Mouse (Mus musculus) CH12.LX (cell line): ENCODE data around the gene Slc16a4.

ENCODE experiments used
- CHD2 ChIP-seq: IDR thresholded peaks from 2 replicates; pipeline ENCODE4 v1.6.1; 2011; ENCODE audit warnings: low read length, improper control_type of control experiment
- CTCF ChIP-seq, 2 experiments: IDR thresholded peaks in 1 of 2; conservative IDR thresholded peaks in 1 of 2; 2 replicates each; pipeline ENCODE4 v1.5.1; 2011 to 2012; ENCODE audit warnings: low read depth in 2 of 2, low read length in 2 of 2, improper control_type of control experiment in 1 of 2, inconsistent platforms in 1 of 2, mild to moderate bottlenecking in 1 of 2, moderate library complexity in 1 of 2
- E2F4 ChIP-seq: IDR thresholded peaks from 2 replicates; pipeline ENCODE4 v1.6.1; 2011; ENCODE audit warnings: low read depth, low read length, improper control_type of control experiment; ENCODE audit not compliant: insufficient replicate concordance
- EP300 ChIP-seq: IDR thresholded peaks from 2 replicates; pipeline ENCODE4 v1.6.1; 2011; ENCODE audit warnings: low read length, improper control_type of control experiment
- MAFK ChIP-seq: IDR thresholded peaks from 2 replicates; pipeline ENCODE4 v1.6.1; 2011; ENCODE audit warnings: low read length, improper control_type of control experiment; ENCODE audit not compliant: insufficient replicate concordance
- MEF2A ChIP-seq: IDR thresholded peaks from 2 replicates; pipeline ENCODE4 v1.6.1; 2014; ENCODE audit warnings: low read depth, mild to moderate bottlenecking, inconsistent platforms, low read length, improper control_type of control experiment, borderline replicate concordance
- MYC ChIP-seq: IDR thresholded peaks from 2 replicates; pipeline ENCODE4 v1.6.1; 2011; ENCODE audit warnings: low read depth, mild to moderate bottlenecking, improper control_type of control experiment, low read length
- NELFE ChIP-seq: IDR thresholded peaks from 2 replicates; pipeline ENCODE4 v1.6.1; 2011; ENCODE audit warnings: low read depth, low read length, improper control_type of control experiment
- POLR2A ChIP-seq: IDR thresholded peaks from 2 replicates; pipeline ENCODE4 v1.6.1; 2011; ENCODE audit warnings: low read depth, mild to moderate bottlenecking, improper control_type of control experiment, low read length
- POLR2AphosphoS2 ChIP-seq: IDR thresholded peaks from 2 replicates; pipeline ENCODE4 v1.6.1; 2011; ENCODE audit warnings: low read depth, low read length, improper control_type of control experiment
- USF1 ChIP-seq: IDR thresholded peaks from 2 replicates; pipeline ENCODE4 v1.6.1; 2014; ENCODE audit warnings: low read depth, mild to moderate bottlenecking, inconsistent platforms, low read length, improper control_type of control experiment
- USF2 ChIP-seq: conservative IDR thresholded peaks from 2 replicates; pipeline ENCODE4 v1.6.1; 2011; ENCODE audit warnings: low read depth, low read length, improper control_type of control experiment
- ZC3H11A ChIP-seq: IDR thresholded peaks from 2 replicates; pipeline ENCODE4 v1.6.1; 2012; ENCODE audit warnings: low read depth, mild to moderate bottlenecking, inconsistent platforms, low read length, improper control_type of control experiment
- ZNF384 ChIP-seq: IDR thresholded peaks from 2 replicates; pipeline ENCODE4 v1.6.1; 2012; ENCODE audit warnings: low read depth, low read length, improper control_type of control experiment, inconsistent platforms

DNA sequence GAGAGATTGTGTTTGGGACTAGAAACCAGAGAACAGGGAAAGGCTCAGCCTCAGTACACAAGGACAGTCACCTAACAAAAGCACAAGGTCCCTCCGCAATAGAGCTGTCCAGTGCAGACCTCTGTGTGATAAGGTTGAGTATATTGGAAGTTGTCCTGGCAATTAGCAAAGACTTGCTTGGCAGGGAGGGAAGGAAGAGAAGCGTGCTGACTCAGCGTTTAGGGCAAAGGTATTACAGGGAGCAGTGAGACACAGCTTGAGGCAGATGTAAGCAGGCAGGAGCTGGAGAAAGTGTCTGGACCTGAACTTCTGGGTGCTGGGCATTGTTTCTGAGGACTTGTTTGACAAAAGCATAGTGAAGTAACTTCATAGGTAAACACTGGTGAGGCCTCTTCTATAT, 35.0 kb upstream of the Slc16a4 start:
- TF ChIP-seq MYC (no peak), CTCF (conservative IDR thresholded peaks at IDR 0.05 in 1 of 2, IDR thresholded peaks at IDR 0.05 in 1 of 2; ENCODE audit: low read depth in 2 of 2, low read length in 2 of 2) (no peak), POLR2A (no peak), NELFE (no peak), ZNF384 (no peak), POLR2AphosphoS2 (no peak), E2F4 (no peak), MAFK (peak; percentile 95), ZC3H11A (no peak), USF1 (no peak), CHD2 (no peak), MEF2A (no peak), EP300 (no peak), USF2 (no peak)
